Mouse (Mus musculus): Measurements from ENCODE around the gene C77080. TPM values are rescaled to one million over a fixed set of nuclear protein-coding genes. Genes with fewer than 3 reads are reported as not detected.
A peak's percentile ranks its signal among the peaks of the same experiment; 100 is the strongest.

The C77080 gene
- polyA plus RNA-seq, 1 experiment from 2014 or later, result 4.5 TPM

GRCm38 (mm10) chr4:129194280-129194679 lies 66.9 kb downstream of the C77080 start:
- no peak for ATAC-seq (ENCODE audit: low read depth)
- Histone ChIP-seq H3K9ac (replicated peaks; ENCODE audit: low read depth, low read length) (no peak overlapping the region), H3K36me3 (ENCODE audit: control insufficient read depth, insufficient read depth, low read length) (peaks cover 17% of the 10 kb centered on the region; the same call in 1 of the 2 replicates), H3K27ac (ENCODE audit: low read depth, low read length) (no peak overlapping the region), H3K9me3 (ENCODE audit: control insufficient read depth, low read length) (no peaks in the 10 kb centered on the region), H3K4me2 (ENCODE audit: low read depth, low read length) (no peak overlapping the region), H3K4me1 (ENCODE audit: control insufficient read depth, insufficient read depth, low read length) (peaks cover 10% of the 10 kb centered on the region), H3K4me3 (ENCODE audit: low read depth, low read length) (no peak overlapping the region), H3K27me3 (ENCODE audit: control insufficient read depth, insufficient read depth, low read length) (0 out of 2 replicates have a peak, but pooled peaks cover 2% of the 10 kb centered on the region)
- WGBS, result 93% methylated on average over 1 of the region's 1 CpGs

- no peaks in the 10 kb centered on the region for H3K9me3 ChIP-seq (ENCODE audit: control insufficient read depth, low read length)
- H3K27me3 ChIP-seq (ENCODE audit: control insufficient read depth, insufficient read depth, low read length), result 0 out of 2 replicates have a peak, but pooled peaks cover 2% of the 10 kb centered on the region
- no peak overlapping the region for H3K4me2 ChIP-seq (ENCODE audit: low read depth, low read length)
- no peak overlapping the region for H3K4me3 ChIP-seq (ENCODE audit: low read depth, low read length)
- no peak overlapping the region for H3K27ac ChIP-seq (ENCODE audit: low read depth, low read length)
- 82% methylated on average over 5 of the region's 5 CpGs for WGBS
- no peak for ATAC-seq (ENCODE audit: low read depth)
- H3K4me1 ChIP-seq (ENCODE audit: control insufficient read depth, insufficient read depth, low read length), result peaks cover 10% of the 10 kb centered on the region
- H3K9ac ChIP-seq (replicated peaks; ENCODE audit: low read depth, low read length), result no peak overlapping the region
- peaks cover 5% of the 10 kb centered on the region; the same call in 1 of the 2 replicates for H3K36me3 ChIP-seq (ENCODE audit: control insufficient read depth, insufficient read depth, low read length)
These were observed 69.5 kb downstream of the C77080 start for GRCm38 (mm10) chr4:129191691-129192090.

GRCm38 (mm10) chr4:129190538-129190937 lies 70.7 kb downstream of the C77080 start:
- Histone ChIP-seq H3K36me3 (ENCODE audit: control insufficient read depth, insufficient read depth, low read length) (no peaks in the 10 kb centered on the region), H3K9ac (replicated peaks; ENCODE audit: low read depth, low read length) (peak overlapping the region; percentile 68), H3K27me3 (ENCODE audit: control insufficient read depth, insufficient read depth, low read length) (0 out of 2 replicates have a peak, but pooled peaks cover 2% of the 10 kb centered on the region), H3K4me2 (ENCODE audit: low read depth, low read length) (peak overlapping the region; percentile 81), H3K4me1 (ENCODE audit: control insufficient read depth, insufficient read depth, low read length) (peaks cover 10% of the 10 kb centered on the region), H3K4me3 (ENCODE audit: low read depth, low read length) (peak overlapping the region; percentile 65), H3K9me3 (ENCODE audit: control insufficient read depth, low read length) (no peaks in the 10 kb centered on the region), H3K27ac (ENCODE audit: low read depth, low read length) (peak overlapping the region; percentile 90; the same call in 1 of the 2 replicates)
- 4% methylated on average over 12 of the region's 12 CpGs for WGBS
- ATAC-seq (ENCODE audit: low read depth), result no peak

- H3K36me3 ChIP-seq (ENCODE audit: control insufficient read depth, insufficient read depth, low read length), result no peaks in the 10 kb centered on the region
- H3K4me1 ChIP-seq (ENCODE audit: control insufficient read depth, insufficient read depth, low read length), result peaks cover 10% of the 10 kb centered on the region
- H3K27ac ChIP-seq (ENCODE audit: low read depth, low read length), result peak within 1 kb of the TSS; percentile 90
- no peaks in the 10 kb centered on the region for H3K9me3 ChIP-seq (ENCODE audit: control insufficient read depth, low read length)
- peak within 1 kb of the TSS; percentile 81 for H3K4me2 ChIP-seq (ENCODE audit: low read depth, low read length)
- peak within 1 kb of the TSS; percentile 65 for H3K4me3 ChIP-seq (ENCODE audit: low read depth, low read length)
- peak within 1 kb of the TSS; percentile 78 for H3K9ac ChIP-seq (replicated peaks; ENCODE audit: low read depth, low read length)
- ATAC-seq (ENCODE audit: low read depth), result peak; percentile 84
- under 1% methylated on average over 57 of the region's 58 CpGs for WGBS
- H3K27me3 ChIP-seq (ENCODE audit: control insufficient read depth, insufficient read depth, low read length), result 0 out of 2 replicates have a peak, but pooled peaks cover 2% of the 10 kb centered on the region
These were observed 71.4 kb downstream of the C77080 start, which contains the start of the genes S100pbp and Yars for GRCm38 (mm10) chr4:129189542-129190519. Gene S100pbp, minus strand, starts transcription at chr4:129189727. Gene Yars, plus strand, starts transcription at chr4:129189760.

- Histone ChIP-seq H3K4me3 (ENCODE audit: low read depth, low read length) (peak overlapping the region; percentile 65), H3K4me1 (ENCODE audit: control insufficient read depth, insufficient read depth, low read length) (peaks cover 10% of the 10 kb centered on the region), H3K27ac (ENCODE audit: low read depth, low read length) (peak overlapping the region; percentile 90), H3K36me3 (ENCODE audit: control insufficient read depth, insufficient read depth, low read length) (no peaks in the 10 kb centered on the region), H3K9me3 (ENCODE audit: control insufficient read depth, low read length) (no peaks in the 10 kb centered on the region), H3K4me2 (ENCODE audit: low read depth, low read length) (peak overlapping the region; percentile 51), H3K9ac (replicated peaks; ENCODE audit: low read depth, low read length) (peak overlapping the region; percentile 78), H3K27me3 (ENCODE audit: control insufficient read depth, insufficient read depth, low read length) (0 out of 2 replicates have a peak, but pooled peaks cover 2% of the 10 kb centered on the region)
- ATAC-seq (ENCODE audit: low read depth), result peak; percentile 34
- under 1% methylated on average over 57 of the region's 74 CpGs for WGBS
These were observed 72.2 kb downstream of the C77080 start for GRCm38 (mm10) chr4:129188803-129189541.

GRCm38 (mm10) chr4:129188041-129188659 lies 73.1 kb downstream of the C77080 start:
- H3K27ac ChIP-seq (ENCODE audit: low read depth, low read length), result peak overlapping the region; percentile 90; the same call in 1 of the 2 replicates
- H3K4me2 ChIP-seq (ENCODE audit: low read depth, low read length), result peak overlapping the region; percentile 51
- no peak for ATAC-seq (ENCODE audit: low read depth)
- peaks cover 10% of the 10 kb centered on the region for H3K4me1 ChIP-seq (ENCODE audit: control insufficient read depth, insufficient read depth, low read length)
- peak overlapping the region; percentile 65 for H3K4me3 ChIP-seq (ENCODE audit: low read depth, low read length)
- H3K9me3 ChIP-seq (ENCODE audit: control insufficient read depth, low read length), result no peaks in the 10 kb centered on the region
- H3K27me3 ChIP-seq (ENCODE audit: control insufficient read depth, insufficient read depth, low read length), result 0 out of 2 replicates have a peak, but pooled peaks cover 2% of the 10 kb centered on the region
- no peaks in the 10 kb centered on the region for H3K36me3 ChIP-seq (ENCODE audit: control insufficient read depth, insufficient read depth, low read length)
- H3K9ac ChIP-seq (replicated peaks; ENCODE audit: low read depth, low read length), result no peak overlapping the region; the same call in 1 of the 2 replicates
- 41% methylated on average over 5 of the region's 5 CpGs for WGBS

GRCm38 (mm10) chr4:129179560-129179959 lies 81.6 kb downstream of the C77080 start:
- Histone ChIP-seq H3K9ac (replicated peaks; ENCODE audit: low read depth, low read length) (no peak overlapping the region), H3K27ac (ENCODE audit: low read depth, low read length) (no peak overlapping the region), H3K36me3 (ENCODE audit: control insufficient read depth, insufficient read depth, low read length) (peaks cover 24% of the 10 kb centered on the region), H3K9me3 (ENCODE audit: control insufficient read depth, low read length) (no peaks in the 10 kb centered on the region), H3K4me3 (ENCODE audit: low read depth, low read length) (no peak overlapping the region), H3K27me3 (ENCODE audit: control insufficient read depth, insufficient read depth, low read length) (no peaks in the 10 kb centered on the region), H3K4me1 (ENCODE audit: control insufficient read depth, insufficient read depth, low read length) (no peaks in the 10 kb centered on the region), H3K4me2 (ENCODE audit: low read depth, low read length) (no peak overlapping the region)
- ATAC-seq (ENCODE audit: low read depth), result no peak
- 54% methylated on average over 1 of the region's 1 CpGs for WGBS

- Histone ChIP-seq H3K4me2 (ENCODE audit: low read depth, low read length) (no peak overlapping the region), H3K9ac (replicated peaks; ENCODE audit: low read depth, low read length) (no peak overlapping the region), H3K27ac (ENCODE audit: low read depth, low read length) (no peak overlapping the region), H3K36me3 (ENCODE audit: control insufficient read depth, insufficient read depth, low read length) (peaks cover 11% of the 10 kb centered on the region; the same call in 1 of the 2 replicates), H3K9me3 (ENCODE audit: control insufficient read depth, low read length) (no peaks in the 10 kb centered on the region), H3K27me3 (ENCODE audit: control insufficient read depth, insufficient read depth, low read length) (no peaks in the 10 kb centered on the region), H3K4me3 (ENCODE audit: low read depth, low read length) (no peak overlapping the region), H3K4me1 (ENCODE audit: control insufficient read depth, insufficient read depth, low read length) (no peaks in the 10 kb centered on the region)
- no peak for ATAC-seq (ENCODE audit: low read depth)
- WGBS, result 71% methylated on average over 1 of the region's 1 CpGs
These were observed 88.7 kb downstream of the C77080 start for GRCm38 (mm10) chr4:129172529-129172928.

Measured in neural tube, embryonic 14.5 days (tissue).